Mouse (Mus musculus) stomach, postnatal 0 days (tissue): ENCODE data around the gene Fstl4. TPM values are rescaled to one million over a fixed set of nuclear protein-coding genes. Genes with fewer than 3 reads are reported as not detected.
"Not testable (repeated sequence)": the region's sequence is repeated elsewhere in the genome, so short reads cannot be mapped to it uniquely, and the experiment has no call there.

ENCODE experiments used
- ATAC-seq: fragments of 200-750 bp; cut with Nextera tagmentation; 2 replicates; pipeline ENCODE4 v1.8.0; 2017; ENCODE audit not compliant: low FRiP score, low TSS enrichment
- DNase-seq: peaks from one replicate; pipeline ENCODE4 v3.0.0-alpha.2; 2016; ENCODE audit warnings: low spot score
- H3K27ac ChIP-seq: fragments of 300-500 bp; sonication (generic); replicated peaks from 2 replicates; pipeline ENCODE4 v1.5.1; 2014; ENCODE audit warnings: mild to moderate bottlenecking, control low read depth
- H3K27me3 ChIP-seq: fragments of 300-500 bp; sonication (generic); 2 replicates; pipeline ENCODE4 v1.6.1; 2014; ENCODE audit warnings: low read length; ENCODE audit not compliant: control insufficient read depth, insufficient read depth
- H3K36me3 ChIP-seq: fragments of 300-500 bp; sonication (generic); 2 replicates; pipeline ENCODE4 v1.6.1; 2014; ENCODE audit warnings: low read length, mixed read lengths; ENCODE audit not compliant: control insufficient read depth, insufficient read depth
- H3K4me1 ChIP-seq: fragments of 300-500 bp; sonication (generic); replicated peaks from 2 replicates; pipeline ENCODE4 v1.6.1; 2014; ENCODE audit warnings: antibody characterized with exemption; ENCODE audit not compliant: control insufficient read depth, insufficient read depth
- H3K4me2 ChIP-seq: fragments of 300-500 bp; sonication (generic); replicated peaks from 2 replicates; pipeline ENCODE4 v1.6.1; 2014; ENCODE audit warnings: low read depth, mild to moderate bottlenecking, control low read depth, moderate library complexity
- H3K4me3 ChIP-seq: fragments of 300-500 bp; sonication (generic); 2 replicates; pipeline ENCODE4 v1.5.1; 2014; ENCODE audit warnings: low read depth, low read length, control low read depth
- H3K9ac ChIP-seq: fragments of 300-500 bp; sonication (generic); 2 replicates; pipeline ENCODE4 v1.6.1; 2014; ENCODE audit warnings: mild to moderate bottlenecking, low read length, control low read depth, mixed read lengths
- H3K9me3 ChIP-seq: fragments of 300-500 bp; sonication (generic); 2 replicates; pipeline ENCODE4 v1.6.1; 2016; ENCODE audit warnings: low read length; ENCODE audit not compliant: control insufficient read depth
- CTCF ChIP-seq: IDR thresholded peaks from 2 replicates; pipeline ENCODE4 v1.5.1; 2016; ENCODE audit warnings: antibody characterized with exemption, low read depth, mild to moderate bottlenecking, moderate library complexity
- EP300 ChIP-seq: optimal IDR thresholded peaks from 2 replicates; pipeline ENCODE3; 2016; ENCODE audit warnings: antibody characterized with exemption
- WGBS: fragments of 180-500 bp; shearing (Covaris S2); extraction: QIAGEN DNeasy Blood & Tissue Kit; methylation state at CpG from one replicate; pipeline ENCODE4 v1.1.7; 2014; 5-methylcytosine and 5-hydroxymethylcytosine counted together
- polyA plus RNA-seq: library from polyadenylated mRNA; unstranded; fragments of >200 nt; fragmentation: Nextera tagmentation; extraction: Ambion mirVana; gene quantifications from 2 replicates; pipeline ENCODE4 v1.2.1, GENCODE M21; 2015

Gene Fstl4
- polyA plus RNA-seq, 1 experiment from 2014 or later, result 1.1 TPM

DNA sequence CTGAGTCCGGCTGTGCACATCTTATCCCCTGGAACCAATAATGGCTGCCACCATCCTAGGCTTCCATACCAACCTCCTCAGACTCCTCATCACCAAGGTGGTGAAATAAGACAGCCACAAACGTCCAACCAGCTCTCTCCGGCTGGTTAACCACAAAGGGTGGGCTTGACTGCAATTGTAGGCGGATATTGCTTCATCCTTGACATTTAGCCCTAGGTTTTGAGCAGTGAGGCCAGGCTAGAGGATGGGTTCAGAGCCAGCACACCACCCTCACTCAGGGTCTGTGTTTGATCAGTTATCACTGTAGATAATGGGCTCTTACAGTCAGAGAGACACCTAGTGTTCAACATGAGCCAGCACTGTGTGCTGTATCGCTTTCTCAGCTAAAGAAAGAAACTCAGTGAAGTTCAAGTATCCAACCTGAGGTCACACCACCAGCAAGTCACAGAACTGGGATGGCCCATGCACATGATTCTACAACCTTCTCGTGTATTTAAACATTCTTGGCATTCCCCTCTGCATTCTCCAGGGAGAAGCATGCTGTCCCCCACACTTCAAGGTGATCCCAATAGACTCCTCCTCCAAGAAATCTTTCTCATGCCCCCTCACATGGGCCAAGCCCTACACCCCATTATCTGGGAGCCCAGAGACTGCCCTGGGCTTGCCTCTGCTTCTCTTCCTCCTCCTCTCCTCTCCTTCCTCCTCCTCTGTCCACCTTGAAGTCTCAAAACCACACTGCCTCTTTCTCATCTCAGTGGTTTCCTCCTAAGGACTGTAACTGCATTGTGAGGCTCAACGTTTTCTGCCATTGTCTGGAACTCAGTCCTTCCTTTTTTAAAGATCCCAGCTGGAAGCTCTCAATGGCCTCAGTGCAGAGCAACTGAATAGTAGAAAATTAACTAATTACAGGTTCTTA, 314.2 kb downstream of the Fstl4 start:
- Histone ChIP-seq H3K9ac (no peak overlapping the region), H3K4me2 (no peak overlapping the region), H3K9me3 (no peaks in the 10 kb centered on the region), H3K36me3 (no peaks in the 10 kb centered on the region), H3K27ac (no peak overlapping the region), H3K4me3 (no peak overlapping the region), H3K4me1 (no peaks in the 10 kb centered on the region), H3K27me3 (no peaks in the 10 kb centered on the region)
- WGBS, result 70% methylated on average over 7 of the region's 7 CpGs
- ATAC-seq (no peak), DNase-seq (no peak)
- TF ChIP-seq EP300, result no peak
- TF ChIP-seq CTCF, result peak; percentile 37

DNA sequence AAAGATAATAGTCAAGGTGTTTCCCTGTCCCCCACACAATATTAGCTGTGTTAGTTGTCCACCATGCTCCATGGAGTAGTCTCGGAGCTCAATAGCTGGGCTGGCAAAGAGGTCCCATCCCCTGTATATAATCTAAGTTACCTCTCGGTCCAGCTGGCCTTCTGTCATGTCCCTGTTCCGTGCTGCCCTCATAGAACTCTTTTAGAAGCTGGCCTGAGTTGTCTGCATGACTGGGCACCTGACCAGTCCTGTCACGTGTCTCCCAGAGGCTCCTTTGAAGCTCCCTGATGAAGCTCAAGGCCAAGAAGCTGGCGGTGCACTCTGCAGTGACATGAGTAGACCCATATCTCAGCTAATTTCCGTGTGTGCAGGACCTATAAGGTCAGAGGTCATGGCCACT, 316.9 kb downstream of the Fstl4 start:
- Histone ChIP-seq H3K9ac (no peak overlapping the region), H3K27me3 (no peaks in the 10 kb centered on the region), H3K4me2 (no peak overlapping the region), H3K9me3 (no peaks in the 10 kb centered on the region), H3K27ac (no peak overlapping the region), H3K4me3 (no peak overlapping the region), H3K4me1 (no peaks in the 10 kb centered on the region), H3K36me3 (no peaks in the 10 kb centered on the region)
- ATAC-seq (no peak), DNase-seq (no peak)
- WGBS, result 78% methylated on average over 6 of the region's 6 CpGs
- TF ChIP-seq EP300, result no peak
- TF ChIP-seq CTCF, result no peak

DNA sequence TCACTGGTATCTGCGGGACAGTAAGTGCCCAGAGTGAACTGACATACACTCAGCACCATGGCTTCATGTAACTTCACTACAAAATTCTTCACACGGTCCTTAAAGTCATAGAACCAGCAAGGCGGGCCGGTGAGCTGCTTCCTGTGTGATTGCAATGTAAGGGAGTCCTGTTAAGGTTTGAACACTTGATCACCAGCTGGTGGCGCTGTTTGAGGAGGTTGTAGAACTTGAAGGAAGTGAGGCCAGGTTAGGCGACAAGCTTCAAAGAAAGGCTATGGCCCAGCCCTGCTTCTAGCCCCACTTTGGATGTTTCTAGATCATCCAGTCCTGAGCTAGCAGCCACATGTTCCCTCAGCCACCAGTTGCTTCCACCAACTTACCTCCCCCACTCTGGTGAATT, 320.9 kb downstream of the Fstl4 start:
- Histone ChIP-seq H3K27ac (no peak overlapping the region), H3K4me1 (no peaks in the 10 kb centered on the region), H3K4me3 (no peak overlapping the region), H3K9ac (no peak overlapping the region), H3K27me3 (no peaks in the 10 kb centered on the region), H3K4me2 (no peak overlapping the region), H3K36me3 (no peaks in the 10 kb centered on the region), H3K9me3 (no peaks in the 10 kb centered on the region)
- ATAC-seq (no peak), DNase-seq (peak; percentile 47)
- 76% methylated on average over 6 of the region's 6 CpGs for WGBS
- TF ChIP-seq EP300 (no peak), CTCF (peak; percentile 50; the same call in 1 of the 2 replicates)

DNA sequence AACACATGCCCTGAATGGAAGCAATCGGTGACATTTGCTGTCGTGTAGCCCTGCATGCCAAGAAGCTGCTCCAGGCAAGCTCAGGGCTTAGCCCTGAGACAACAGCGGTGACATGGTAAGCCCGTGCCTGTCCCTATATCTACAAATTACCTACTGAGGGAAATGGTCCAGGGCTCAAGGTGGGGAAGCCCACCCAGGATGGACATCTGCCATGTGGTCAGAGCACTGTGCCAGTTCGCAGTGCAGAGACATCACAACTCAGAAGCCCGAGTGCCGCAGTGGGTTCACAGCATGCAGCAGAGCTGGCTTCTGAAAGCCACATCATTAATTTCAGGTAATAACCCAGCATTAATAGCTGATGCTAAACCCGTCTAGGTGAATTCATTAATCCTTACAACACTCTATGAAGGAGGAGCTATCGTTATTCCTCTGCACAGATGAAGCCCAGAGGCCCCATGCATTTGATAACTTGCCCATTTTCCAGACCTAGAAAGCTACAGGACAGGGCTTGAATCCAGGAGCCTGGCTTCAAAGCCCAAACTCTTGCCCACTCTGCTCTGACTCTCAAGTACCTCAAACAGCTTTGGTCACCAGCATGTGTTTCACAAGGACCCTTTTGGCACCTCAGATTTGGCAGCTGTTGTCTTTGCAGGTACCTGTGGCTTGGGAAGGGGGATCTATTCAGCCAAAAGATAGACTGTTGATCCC, 321.6 kb downstream of the Fstl4 start:
- 64% methylated on average over 9 of the region's 9 CpGs for WGBS

DNA sequence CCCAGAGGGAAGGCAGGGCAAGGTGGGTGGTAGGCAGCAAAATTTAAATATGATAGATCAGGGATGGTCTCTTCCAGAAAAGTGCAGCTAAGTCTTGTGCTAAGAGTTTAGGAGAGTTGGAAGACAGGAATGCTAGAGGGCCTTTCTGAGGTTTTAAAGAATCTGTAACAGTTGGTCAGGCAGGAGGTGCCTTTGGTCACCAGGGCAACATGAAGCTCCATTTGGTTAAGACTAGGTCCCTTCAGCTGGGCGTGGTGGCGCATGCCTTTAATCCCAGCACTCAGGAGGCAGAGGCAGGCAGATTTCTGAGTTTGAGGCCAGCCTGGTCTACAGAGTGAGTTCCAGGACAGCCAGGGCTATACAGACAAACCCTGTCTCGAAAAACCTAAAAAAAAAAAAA, 323.5 kb downstream of the Fstl4 start:
- H3K4me1 ChIP-seq, ATAC-seq, H3K9ac ChIP-seq, H3K36me3 ChIP-seq, H3K27me3 ChIP-seq, H3K27ac ChIP-seq, H3K9me3 ChIP-seq, H3K4me2 ChIP-seq, DNase-seq, H3K4me3 ChIP-seq: not testable (repeated sequence)
- WGBS, result 84% methylated on average over 3 of the region's 3 CpGs

More for the DNA sequence above, 321.6 kb downstream of the Fstl4 start:
- no peak for TF ChIP-seq EP300
- no peak for TF ChIP-seq CTCF
- ATAC-seq, result no peak
- no peak overlapping the region for H3K9ac ChIP-seq
- no peaks in the 10 kb centered on the region for H3K27me3 ChIP-seq
- H3K9me3 ChIP-seq, result no peaks in the 10 kb centered on the region
- no peaks in the 10 kb centered on the region for H3K36me3 ChIP-seq
- H3K4me1 ChIP-seq, result no peaks in the 10 kb centered on the region
- no peak overlapping the region for H3K27ac ChIP-seq
- no peak overlapping the region for H3K4me2 ChIP-seq
- DNase-seq, result no peak
- H3K4me3 ChIP-seq, result no peak overlapping the region

DNA sequence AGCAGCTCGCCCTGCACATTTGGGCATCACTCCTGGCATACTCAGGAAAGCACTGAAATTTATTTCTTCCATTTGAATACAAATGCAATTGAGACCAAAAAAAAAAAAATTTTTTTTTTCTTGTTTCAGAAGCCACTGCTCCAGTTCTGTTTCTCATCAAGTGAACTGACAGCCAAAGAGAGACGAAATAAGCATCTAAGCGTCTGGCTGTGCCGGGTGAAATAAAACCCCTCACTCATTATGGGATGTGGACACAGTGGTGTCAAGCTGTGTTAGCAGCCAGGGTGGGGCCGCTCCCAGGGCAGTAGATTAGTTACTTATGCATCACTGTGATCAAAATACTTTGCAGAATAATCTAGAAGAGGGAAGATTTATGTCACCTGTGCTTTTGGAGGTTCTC, 327.2 kb downstream of the Fstl4 start:
- Histone ChIP-seq H3K4me1 (no peaks in the 10 kb centered on the region), H3K4me2 (no peak overlapping the region), H3K9me3 (no peaks in the 10 kb centered on the region), H3K9ac (no peak overlapping the region), H3K36me3 (no peaks in the 10 kb centered on the region), H3K27ac (no peak overlapping the region), H3K4me3 (no peak overlapping the region), H3K27me3 (no peaks in the 10 kb centered on the region)
- no peak for ATAC-seq
- TF ChIP-seq EP300, result no peak
- no peak for DNase-seq
- WGBS, result 31% methylated on average over 5 of the region's 5 CpGs
